Mouse (Mus musculus): ENCODE data around the gene Filip1.

Filip1 gene

DNA sequence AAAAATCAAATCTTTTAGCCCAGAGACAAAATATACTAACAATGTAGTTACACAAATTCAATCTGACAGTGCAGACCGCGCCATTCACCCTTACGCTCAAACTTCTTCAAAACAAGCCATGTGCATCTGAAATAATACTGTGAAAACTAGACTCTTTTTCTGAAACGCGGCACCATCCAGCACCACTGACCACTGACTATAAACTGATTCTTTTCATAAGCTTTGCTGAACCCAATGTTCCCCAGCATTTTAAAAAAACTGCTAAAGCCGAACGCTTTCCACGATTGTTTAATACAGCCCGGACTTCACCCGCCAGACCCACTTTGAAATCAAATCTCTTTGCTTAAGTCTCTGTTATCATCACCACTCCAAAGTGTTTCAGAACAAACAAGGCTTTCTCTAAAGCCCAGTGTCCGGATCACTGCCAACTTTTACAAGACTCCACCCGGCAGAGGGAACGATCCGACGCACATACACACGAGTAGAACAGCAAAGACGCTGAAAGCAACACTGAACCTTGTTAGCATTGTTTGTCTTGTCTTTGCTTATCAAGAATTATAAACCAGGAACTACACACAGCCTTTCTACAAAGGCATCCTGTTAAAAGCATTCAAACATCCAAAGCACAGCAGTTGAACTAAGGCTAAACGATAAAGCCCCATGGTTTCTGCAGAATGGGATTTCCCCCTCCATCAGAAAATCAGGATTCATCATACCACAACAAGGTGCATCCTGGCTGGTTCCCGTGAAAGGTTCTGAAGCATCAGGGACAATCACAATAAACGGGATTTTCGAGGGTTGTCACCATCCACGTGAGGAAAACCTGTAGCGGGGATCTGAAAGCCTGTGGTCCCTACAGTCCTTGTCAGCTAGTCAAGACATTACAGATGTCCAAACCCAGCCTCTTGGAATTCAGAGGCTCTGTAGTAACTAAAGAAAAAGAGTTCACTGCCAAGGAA, 182.5 kb downstream of the Filip1 start:
- DNase-seq (ENCODE audit: low read depth, low spot score) = no peak

DNA sequence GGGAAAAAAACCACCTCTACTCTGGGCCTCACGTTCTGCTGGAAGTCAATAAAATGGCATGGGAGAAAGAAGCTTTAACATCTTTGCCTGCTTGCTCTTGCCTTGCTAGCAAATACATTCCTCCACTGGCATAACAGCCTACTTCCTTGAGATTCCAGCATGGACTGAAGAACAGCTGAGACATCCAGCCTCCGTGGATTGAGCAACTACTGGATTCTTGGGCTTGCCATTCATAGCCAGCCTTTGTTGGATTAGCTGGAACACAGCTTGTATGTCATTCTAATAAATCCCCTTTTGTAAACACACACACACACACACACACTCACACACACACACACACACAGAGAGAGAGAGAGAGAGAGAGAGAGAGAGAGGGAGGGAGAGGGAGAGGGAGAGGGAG, 185.6 kb downstream of the Filip1 start:
- DNase-seq (ENCODE audit: low read depth, low spot score) = no peak

DNA sequence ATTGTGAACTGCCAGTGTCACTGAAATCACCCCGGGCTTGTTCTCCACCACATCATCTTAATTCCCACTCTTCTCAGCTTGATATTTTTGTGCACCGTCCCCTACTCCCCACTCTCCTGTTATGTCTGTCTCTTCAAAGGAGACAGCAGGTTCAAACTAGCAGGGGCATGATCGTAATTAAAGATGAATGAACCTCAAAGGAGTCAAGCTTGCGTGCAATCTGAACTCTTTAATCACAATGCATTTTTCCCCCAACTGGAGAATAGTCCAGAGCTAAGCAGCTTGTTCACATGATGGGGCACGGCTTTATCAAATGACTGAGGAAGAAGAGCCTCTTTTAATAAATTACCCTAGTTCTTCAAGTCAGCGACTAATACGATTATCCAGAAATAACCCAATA, 187.1 kb downstream of the Filip1 start:
- no peak for DNase-seq (ENCODE audit: low read depth, low spot score)

DNA sequence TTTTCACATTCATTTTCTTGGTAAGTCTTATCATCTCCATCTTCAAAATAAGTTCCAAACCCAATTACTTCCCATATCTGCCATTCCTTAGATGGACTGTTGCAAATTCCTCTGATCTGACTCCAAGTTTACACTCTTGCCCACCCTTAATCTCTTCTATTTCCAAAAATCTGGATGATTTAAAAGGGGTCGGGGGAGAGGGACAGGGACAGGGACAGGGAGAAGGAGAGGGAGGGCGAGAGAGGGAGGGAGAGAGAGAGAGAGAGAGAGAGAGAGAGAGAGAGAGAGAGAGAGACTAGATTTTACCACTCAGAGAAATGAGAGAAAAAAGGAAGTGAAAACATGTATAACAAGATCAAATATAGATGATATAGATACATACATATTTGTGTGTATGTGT, 188.8 kb downstream of the Filip1 start:
- DNase-seq (ENCODE audit: low read depth, low spot score) = no peak

DNA sequence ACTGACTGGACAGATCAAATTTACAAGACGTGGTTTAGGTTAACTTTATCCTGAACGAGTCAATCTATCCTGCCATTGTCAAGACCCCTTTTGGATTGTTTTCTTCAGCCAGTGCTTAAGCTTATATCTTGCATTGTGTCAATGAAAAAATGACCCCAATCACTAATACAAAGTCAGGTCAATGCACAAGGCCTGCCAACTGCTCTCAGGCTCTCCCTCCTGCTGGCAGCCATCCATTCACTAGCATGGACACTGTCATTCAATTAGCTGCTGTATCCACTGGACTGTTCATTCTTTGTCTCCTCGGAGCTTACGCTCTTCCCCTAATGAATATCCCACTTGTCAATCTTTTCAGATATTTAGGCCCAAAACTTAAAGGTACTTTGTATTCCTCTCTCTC, 189.2 kb downstream of the Filip1 start:
- DNase-seq (ENCODE audit: low read depth, low spot score) = no peak

DNA sequence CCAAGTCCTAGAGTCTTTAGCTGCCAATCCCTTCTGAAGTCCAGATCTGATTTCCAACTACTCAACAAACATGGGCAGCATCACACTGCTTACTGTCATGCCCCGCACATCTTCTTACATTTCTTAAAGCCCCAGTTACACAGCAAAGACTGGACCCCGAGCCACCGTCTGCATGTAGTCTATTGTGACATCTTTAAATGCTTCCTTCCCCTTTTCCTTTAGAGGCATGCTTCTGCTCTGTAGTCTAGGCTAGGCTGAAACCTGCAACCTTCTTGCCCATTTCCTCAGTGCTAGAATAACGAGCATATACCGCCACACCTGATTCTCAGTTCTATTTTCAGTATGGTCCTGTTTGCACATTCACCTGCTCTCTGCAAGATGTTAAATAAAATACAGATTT, 196.2 kb downstream of the Filip1 start:
- DNase-seq (ENCODE audit: low read depth, low spot score) = no peak

DNA sequence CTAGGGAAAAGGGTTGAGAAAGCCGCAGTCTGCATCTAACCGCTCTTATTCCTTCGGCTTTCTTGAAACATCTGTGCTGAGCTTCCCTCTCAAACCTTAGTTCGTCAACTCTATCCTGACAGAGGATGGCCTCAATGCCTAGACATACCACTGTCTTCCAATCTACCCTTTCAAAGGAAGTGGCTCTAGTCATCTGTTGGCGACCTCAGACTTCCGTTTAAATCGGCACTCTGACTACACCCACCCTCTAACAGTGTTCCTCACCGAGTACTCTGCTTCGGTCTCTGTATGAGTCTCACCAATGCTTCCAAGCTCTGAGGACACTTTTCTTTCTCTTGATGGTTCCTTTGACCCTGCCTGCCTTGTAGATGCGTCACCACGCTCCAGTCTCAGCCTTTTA, 196.6 kb downstream of the Filip1 start:
- peak; percentile 45 for DNase-seq (ENCODE audit: low read depth, low spot score)

DNA sequence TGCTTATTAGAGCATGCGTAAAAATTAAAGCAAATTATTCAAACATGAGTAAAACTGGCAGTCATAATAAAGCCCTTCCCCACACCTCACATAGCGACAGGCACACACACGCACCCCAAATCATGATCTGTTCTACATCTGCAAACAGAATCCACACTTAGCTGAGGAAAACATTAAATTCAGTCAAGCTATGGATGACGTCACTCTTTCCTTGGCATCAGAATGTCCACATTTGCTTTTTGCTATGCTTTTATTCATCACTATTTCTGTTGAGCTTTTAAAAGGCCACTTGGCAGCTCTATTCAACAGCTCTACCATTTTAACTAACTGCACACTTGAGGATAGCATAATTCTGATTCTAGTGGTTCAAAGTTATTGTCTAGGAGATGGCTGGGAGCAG, 198.1 kb downstream of the Filip1 start:
- no peak for DNase-seq (ENCODE audit: low read depth, low spot score)

DNA sequence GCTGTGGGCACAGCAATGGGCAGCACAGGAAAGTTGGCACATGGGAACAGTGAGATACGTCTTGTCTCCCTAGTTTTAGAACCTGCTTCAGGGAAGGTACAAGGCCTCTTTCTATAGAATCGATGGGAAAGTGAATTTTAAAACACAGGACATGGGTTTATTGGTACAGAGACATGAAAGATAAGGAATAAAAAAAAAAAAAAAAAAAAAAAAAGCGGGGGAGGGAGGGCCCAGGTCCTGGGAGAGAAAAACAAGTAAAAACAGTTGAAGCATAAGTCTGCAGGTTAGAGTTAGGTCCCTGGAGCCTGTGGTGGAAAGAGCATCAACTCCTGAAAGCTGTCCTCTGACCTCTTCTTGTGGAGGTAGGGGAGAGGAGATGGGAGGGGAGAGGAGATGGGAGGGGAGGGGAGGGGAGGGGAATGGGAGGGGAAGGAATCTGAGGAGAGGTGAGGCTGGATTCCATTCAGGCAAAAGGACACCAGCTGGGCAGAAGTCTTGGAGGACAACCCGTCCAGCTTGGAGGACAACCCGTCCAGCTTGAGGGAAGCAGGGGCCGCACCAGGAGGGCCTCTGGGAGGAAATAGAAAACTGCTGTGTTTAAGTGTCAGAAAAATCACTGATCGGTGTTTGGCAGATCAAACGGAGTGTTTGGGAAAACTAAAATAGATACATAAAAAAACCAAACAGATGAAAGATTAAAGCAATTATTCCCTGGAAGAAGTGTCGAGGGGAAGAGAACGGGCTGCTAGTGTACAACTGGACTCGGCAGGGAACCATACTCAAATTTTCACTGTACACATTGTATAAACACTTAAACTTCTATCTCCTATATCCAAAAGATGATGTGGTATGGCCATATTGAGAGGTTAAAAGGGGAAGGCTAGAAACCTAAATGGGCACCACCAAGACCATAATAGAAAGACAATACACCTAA, 201.4 kb downstream of the Filip1 start:
- DNase-seq (ENCODE audit: low read depth, low spot score) = no peak

DNA sequence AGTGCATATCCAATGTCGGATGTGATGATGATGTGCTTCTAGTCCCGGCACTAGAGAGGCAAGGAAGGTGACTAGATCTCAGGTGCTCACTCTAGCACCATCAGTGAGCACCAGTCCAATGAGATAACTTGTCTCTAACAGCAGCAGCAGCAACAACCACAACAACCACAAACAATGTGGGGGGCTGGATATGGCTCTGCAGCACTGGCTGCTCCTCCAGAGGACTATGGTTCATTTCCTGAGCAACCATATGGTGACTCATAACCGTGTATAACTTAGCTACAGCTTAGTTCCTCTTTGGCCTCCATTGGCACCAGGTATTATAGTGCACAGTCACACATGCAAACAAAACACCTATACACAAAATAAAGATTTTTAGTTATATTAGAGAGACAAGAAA, 202.1 kb downstream of the Filip1 start:
- peak; percentile 41 for DNase-seq (ENCODE audit: low read depth, low spot score)

DNA sequence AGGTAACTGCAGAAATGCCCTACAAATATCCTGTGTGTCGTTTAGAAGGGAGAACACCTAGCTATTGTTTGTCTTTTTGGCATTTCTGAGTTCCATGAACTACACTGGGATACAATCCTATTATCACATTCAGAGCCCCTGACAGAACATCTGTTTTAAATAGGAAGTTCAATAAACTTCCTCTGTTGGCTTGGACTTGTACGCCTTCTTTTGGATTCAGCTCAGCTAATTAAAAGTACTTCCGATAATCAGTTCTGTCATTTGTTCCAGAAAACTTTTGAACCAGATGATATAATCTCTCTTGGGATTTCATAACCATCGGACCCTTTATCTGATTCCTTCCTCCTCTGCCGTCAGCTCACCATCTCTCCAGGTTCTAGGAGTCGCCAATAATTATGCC, 203.2 kb downstream of the Filip1 start:
- no peak for DNase-seq (ENCODE audit: low read depth, low spot score)

DNA sequence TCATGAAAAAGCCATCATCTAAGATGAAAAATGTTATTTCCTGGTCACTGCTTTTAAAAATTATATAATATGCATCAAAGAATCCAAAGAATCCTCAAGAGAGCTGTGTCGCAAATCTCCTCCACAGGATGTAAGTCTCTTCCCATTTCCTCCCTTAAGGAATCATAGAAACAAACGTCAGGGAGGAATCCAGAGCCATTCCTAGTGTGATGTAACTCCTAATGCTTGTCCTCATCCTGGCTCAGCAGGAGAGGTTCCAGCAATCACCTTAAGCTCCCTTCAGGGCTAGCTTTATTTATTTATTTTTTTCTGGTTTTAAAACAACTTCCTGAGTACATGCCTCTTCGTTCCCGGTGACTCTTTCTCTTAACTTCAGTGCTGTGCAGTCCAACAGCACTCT, 205.5 kb downstream of the Filip1 start:
- DNase-seq (ENCODE audit: low read depth, low spot score) = no peak

DNA sequence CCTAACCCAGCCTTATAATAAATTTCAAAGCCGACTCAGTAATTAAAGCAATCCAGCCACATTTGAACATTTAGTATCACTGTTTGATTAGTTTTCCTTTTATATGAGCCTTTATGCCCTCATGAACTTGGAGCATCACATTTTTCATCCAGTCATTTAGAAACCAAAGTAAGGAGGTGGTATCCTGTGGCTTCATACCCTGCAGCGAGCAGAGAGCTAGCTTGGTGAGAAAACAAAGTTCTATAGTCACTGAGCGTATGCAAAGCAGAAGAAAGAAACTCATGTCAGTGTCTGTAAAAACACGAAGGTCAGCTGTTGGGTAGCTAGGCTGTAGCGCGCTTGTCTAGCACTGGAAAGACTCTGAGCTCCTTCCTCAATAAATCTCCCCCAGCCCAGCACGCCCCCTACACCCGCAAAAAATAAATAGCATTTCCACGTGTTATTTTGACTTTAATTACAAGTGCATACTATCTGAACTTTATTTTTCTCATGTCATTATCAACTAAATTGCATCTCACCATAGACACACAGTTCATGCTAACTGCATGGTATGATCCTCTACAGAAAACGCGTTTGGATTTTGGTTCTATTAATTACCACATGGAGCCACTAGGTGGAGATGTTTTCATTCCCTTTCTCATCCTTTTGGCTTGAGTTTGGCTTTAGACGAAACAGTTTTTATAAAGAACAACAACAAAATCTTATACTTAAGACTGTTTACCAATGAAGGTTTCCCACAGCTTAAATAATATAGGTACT, 206.2 kb downstream of the Filip1 start:
- peak; percentile 67 for DNase-seq (ENCODE audit: low read depth, low spot score)

DNA sequence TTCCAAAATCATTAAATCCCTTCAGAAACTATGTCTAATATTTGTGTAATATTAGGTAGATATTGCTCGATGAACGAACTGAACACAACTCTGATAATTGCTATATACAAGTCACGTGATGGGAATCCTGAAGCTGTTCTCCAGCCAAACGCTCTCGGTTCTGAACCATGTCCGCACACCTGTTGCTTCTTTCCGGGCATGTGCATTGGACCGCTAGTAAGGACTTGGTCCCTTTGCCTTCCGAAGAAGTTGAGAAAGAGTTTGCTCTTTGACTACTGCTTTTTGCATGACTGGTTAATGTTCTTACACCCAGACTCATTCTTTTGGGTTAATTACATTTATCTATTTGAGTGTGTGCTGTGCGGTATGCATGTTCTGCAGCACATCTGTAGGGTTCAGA, 207.2 kb downstream of the Filip1 start:
- DNase-seq (ENCODE audit: low read depth, low spot score) = no peak

DNA sequence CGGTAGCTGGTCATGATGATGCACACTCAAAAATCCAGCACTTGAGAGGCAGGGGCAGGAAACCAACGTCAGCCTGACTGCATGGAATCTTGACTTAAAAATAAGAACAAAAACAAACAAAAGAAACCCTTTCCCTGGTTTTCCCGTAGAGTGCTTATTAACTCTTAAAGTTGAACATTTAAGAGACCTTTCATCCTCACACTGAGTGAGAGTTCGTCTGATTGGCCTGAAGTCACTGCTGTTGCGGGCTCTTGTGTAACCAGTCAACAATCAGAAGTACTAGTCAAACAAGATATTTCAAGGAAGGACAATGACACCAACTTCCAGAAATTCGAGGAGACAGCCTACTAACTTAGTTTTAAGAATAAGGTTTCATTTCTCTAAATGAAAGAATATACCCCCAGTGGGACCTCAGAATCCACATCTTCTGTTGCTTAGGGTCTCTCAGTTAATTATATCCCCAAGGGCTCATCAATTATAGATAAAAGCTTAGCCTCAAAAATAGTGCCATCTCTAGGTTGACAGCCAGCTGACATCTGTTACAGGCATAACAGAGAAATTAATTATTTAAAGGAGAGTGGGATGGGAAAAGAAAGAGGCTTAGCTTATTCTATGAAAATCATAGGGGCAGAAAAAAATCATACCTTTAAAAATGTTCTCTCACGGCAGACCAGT, 216.1 kb downstream of the Filip1 start:
- no peak for DNase-seq (ENCODE audit: low read depth, low spot score)

DNA sequence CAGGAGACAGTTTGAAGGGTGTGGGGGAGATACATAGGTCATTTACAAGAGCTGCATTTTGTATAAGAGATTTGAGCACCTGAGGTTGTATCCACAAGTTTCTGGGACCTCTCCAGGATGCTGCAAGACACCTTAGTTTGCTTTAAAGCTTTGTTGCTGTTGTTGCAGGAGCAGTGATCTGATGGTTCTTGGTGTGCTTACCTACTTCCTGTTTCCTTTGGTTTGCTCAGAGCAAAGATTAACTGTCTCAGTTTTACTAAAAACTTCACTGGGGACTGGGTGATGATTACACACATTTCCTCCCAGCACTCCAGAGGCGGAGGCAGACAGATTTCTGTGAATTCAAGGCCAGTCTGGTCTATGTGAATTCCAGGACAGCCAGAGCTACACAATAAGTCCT, 217.6 kb downstream of the Filip1 start:
- peak; percentile 75 for DNase-seq (ENCODE audit: low read depth, low spot score)

DNA sequence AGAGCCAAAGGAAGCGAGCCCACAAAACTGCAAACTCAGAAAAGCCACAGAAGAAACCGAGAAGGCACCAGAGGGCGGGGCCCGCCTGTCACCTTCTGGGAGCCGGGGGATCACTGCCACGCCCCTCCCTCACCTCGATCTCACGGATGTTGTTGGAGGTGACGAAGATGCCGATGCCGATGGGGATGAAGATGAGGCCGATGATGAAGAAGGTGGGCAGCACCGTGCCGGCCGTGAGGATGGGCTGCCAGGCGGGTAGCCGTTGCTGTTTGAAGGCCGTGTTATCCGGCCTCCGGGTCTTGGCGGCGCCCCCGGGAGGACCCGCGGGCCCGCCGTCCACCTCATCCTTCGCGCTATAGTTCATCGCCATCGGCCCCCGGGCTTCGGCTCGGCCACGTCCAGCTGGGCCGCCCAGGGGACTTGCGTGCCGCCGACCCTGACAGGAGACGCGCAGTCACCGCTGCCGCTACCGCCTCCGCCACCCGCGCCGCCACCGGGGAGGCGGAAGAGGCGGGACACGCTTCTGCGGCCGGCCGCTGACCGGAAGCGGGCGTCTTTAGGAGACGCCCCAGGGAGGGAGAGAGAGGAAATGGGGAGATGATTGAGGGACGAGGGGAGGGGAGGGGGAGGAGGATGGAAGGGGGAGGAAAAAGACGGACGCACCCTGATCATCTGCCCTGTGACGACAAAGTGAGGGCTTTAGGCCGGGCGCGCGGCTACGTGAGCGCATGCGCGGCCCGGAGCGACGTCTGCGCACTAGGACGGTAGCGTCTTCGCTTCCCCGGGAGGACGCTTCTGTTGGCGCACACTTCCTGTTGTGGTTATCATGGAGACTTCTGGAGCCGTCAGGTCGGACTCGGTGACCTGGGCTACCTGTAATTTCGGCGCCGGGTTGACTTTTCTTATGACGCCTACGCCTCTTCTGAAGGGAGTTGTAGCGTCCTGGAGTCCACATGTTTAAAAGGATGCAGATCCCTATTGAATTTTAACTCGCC, 219.5 kb downstream of the Filip1 start, which contains the start of gene Tmem30a:
TSS of gene Tmem30a (minus strand) at position 667 of the 995 bp plus-strand sequence.
- peak; percentile 98 for DNase-seq (ENCODE audit: low read depth, low spot score)

DNA sequence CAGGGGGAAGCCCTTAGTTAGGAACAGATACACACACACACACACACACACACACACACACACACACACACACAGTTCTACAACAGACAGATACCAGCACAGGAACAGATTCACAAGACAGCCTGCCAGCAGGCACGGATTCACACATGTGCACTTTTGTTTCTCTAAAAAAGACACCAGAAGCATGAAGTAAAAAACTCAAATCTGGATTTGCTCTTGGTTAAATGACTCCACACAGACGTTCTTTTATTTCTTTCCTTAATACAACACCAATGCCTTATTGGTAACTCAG, 226.9 kb downstream of the Filip1 start:
- DNase-seq (ENCODE audit: low read depth, low spot score) = no peak

DNA sequence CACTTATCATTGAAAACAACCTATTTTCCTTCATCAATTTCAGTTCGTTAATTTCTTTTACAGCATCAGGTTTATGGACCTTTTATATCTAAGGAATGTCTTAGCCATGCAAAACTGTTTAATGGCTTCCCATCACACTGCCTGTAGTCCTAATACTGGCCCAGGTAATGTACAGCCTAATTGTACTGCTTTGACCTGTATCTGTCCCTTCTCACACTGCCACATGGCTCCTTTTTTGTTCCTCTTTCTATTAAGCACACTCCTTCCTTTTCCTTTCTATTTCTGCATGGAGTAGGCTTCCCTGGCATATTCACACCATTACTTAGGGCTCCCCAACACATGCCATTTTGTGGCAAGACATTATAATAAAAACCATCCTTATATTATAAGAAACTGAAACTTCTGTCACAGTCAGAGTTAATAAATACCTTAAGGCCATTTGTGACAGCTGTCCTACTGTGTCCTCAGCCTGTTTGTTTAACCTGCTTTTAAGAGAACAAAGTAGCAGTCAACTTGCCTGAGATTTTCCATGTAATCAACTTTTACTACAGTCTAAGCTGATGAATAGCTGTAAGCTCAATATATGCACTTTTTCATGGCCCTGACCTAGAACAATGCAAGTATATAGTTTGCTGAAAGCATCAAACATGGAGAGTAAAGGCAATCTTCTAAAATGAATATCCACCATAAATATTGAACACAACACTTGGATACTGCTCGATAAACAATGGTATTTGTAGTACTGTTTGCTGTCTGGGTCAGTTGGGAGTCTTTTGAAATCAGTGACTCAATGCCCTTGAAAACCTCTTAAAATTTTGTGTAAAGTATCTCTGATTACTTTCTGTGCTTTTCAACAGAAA, 227.5 kb downstream of the Filip1 start:
- DNase-seq (ENCODE audit: low read depth, low spot score) = no peak
